In genomic region chr4:137480993-137481340, GRCm38 (mm10) we compare ENCODE assay signal across 12 mouse cellular contexts. TPM values are rescaled to one million over a fixed set of nuclear protein-coding genes. Genes with fewer than 3 reads are reported as not detected.
DNase-seq lines count a peak whose midpoint lies in the region; ATAC-seq and TF ChIP-seq lines count a peak whose summit lies in the region.
"Had no signal": no experiment of that assay in that cellular context is flagged by ENCODE, and none has a peak within 500 bp of the region (broad histone marks: within the 10 kb centered on the region; RNA-seq: fewer than 3 reads in every experiment).

No protein-coding gene starts in this region.

- H3K4me3 ChIP-seq in gastrocnemius, adult 2 months: peak overlapping the region; percentile 41
- no peak overlapping the region for H3K4me3 ChIP-seq in liver, embryonic 11.5 days (ENCODE audit: low read depth, low read length)
- no peak overlapping the region for H3K4me3 ChIP-seq in intestine, embryonic 14.5 days (ENCODE audit: low read depth, low read length)
- H3K4me3 ChIP-seq in stomach, embryonic 14.5 days (ENCODE audit: low read depth, low read length): no peak overlapping the region
- H3K4me3 ChIP-seq in layer of hippocampus, adult 2 months: no peak overlapping the region
- H3K4me3 ChIP-seq: midbrain, embryonic 12.5 days; neural tube, embryonic 15.5 days had no signal

- peak overlapping the region; percentile 96 for H3K27ac ChIP-seq in gastrocnemius, adult 2 months
- H3K27ac ChIP-seq in liver, embryonic 11.5 days (ENCODE audit: low read depth, low read length): peak overlapping the region; percentile 26
- peak overlapping the region; percentile 77 for H3K27ac ChIP-seq in intestine, embryonic 14.5 days (ENCODE audit: low read depth)
- peak overlapping the region; percentile 77 for H3K27ac ChIP-seq in stomach, embryonic 14.5 days (ENCODE audit: low read length)
- no peak overlapping the region for H3K27ac ChIP-seq in layer of hippocampus, adult 2 months
- H3K27ac ChIP-seq: midbrain, embryonic 12.5 days; neural tube, embryonic 15.5 days had no signal

- no peaks in the 10 kb centered on the region for H3K36me3 ChIP-seq in liver, embryonic 11.5 days (ENCODE audit: control insufficient read depth, insufficient read depth, low read length)
- H3K36me3 ChIP-seq in intestine, embryonic 14.5 days (ENCODE audit: control insufficient read depth, insufficient read depth, low read length): no peaks in the 10 kb centered on the region
- H3K36me3 ChIP-seq in stomach, embryonic 14.5 days (ENCODE audit: control insufficient read depth, insufficient read depth, low read length): no peaks in the 10 kb centered on the region
- H3K36me3 ChIP-seq: midbrain, embryonic 12.5 days; neural tube, embryonic 15.5 days had no signal

- intact Hi-C loops in gastrocnemius, adult 2 months (cut with DNase I): no loop called here
- intact Hi-C loops in gastrocnemius, postnatal 36 days (cut with DNase I): no loop called here

- no peak overlapping the region for H3K9ac ChIP-seq in liver, embryonic 11.5 days (ENCODE audit: low read depth, low read length)
- no peak overlapping the region for H3K9ac ChIP-seq in intestine, embryonic 14.5 days (ENCODE audit: low read length)
- no peak overlapping the region for H3K9ac ChIP-seq in stomach, embryonic 14.5 days (replicated peaks; ENCODE audit: low read depth, low read length)
- H3K9ac ChIP-seq: midbrain, embryonic 12.5 days; neural tube, embryonic 15.5 days had no signal

- peaks cover 90% of the 10 kb centered on the region for H3K4me1 ChIP-seq in liver, embryonic 11.5 days (replicated peaks; ENCODE audit: control insufficient read depth, insufficient read depth, low read length)
- peaks cover 86% of the 10 kb centered on the region for H3K4me1 ChIP-seq in intestine, embryonic 14.5 days (replicated peaks; ENCODE audit: control insufficient read depth, insufficient read depth, low read length)
- peaks cover 88% of the 10 kb centered on the region for H3K4me1 ChIP-seq in stomach, embryonic 14.5 days (ENCODE audit: control insufficient read depth, insufficient read depth, low read length)

- WGBS in liver, embryonic 11.5 days: 32% methylated on average over 1 of the region's 1 CpGs
- WGBS in intestine, embryonic 14.5 days: 41% methylated on average over 1 of the region's 1 CpGs
- WGBS in stomach, embryonic 14.5 days: 30% methylated on average over 1 of the region's 1 CpGs

- peak overlapping the region; percentile 16 for H3K4me2 ChIP-seq in liver, embryonic 11.5 days
- H3K4me2 ChIP-seq in intestine, embryonic 14.5 days (ENCODE audit: low read length): 0 out of 2 replicates have a peak overlapping the region, but pooled peaks have one; percentile 16
- H3K4me2 ChIP-seq in stomach, embryonic 14.5 days (replicated peaks; ENCODE audit: low read depth, low read length): peak overlapping the region; percentile 19; the same call in 1 of the 2 replicates
- H3K4me2 ChIP-seq: midbrain, embryonic 12.5 days; neural tube, embryonic 15.5 days had no signal

- no peaks in the 10 kb centered on the region for H3K9me3 ChIP-seq in liver, embryonic 11.5 days (ENCODE audit: control insufficient read depth, low read length)
- no peaks in the 10 kb centered on the region for H3K9me3 ChIP-seq in intestine, embryonic 14.5 days (ENCODE audit: control insufficient read depth, low read length)
- H3K9me3 ChIP-seq in stomach, embryonic 14.5 days (ENCODE audit: control insufficient read depth, low read depth, low read length): no peaks in the 10 kb centered on the region
- H3K9me3 ChIP-seq: midbrain, embryonic 12.5 days; neural tube, embryonic 15.5 days had no signal

- TF ChIP-seq CTCF in gastrocnemius, adult 2 months (IDR thresholded peaks at IDR 0.05): no peak
- TF ChIP-seq CTCF in layer of hippocampus, adult 2 months (conservative IDR thresholded peaks at IDR 0.05): no peak

- DNase-seq in gastrocnemius, adult 2 months: no peak
- DNase-seq in gastrocnemius, postnatal 36 days: no peak
- no peak for DNase-seq in liver, embryonic 11.5 days (ENCODE audit: low spot score)
- no peak for DNase-seq in liver
- no peak for DNase-seq in intestine, embryonic 14.5 days (ENCODE audit: low spot score)
- no peak for DNase-seq in thymus, postnatal 0 days (ENCODE audit: low spot score)
- no peak for DNase-seq in layer of hippocampus, adult 2 months (ENCODE audit: low spot score in 2 of 2)

- ATAC-seq in liver, embryonic 11.5 days (replicated peaks; ENCODE audit: low FRiP score): no peak
- no peak for ATAC-seq in intestine, embryonic 14.5 days (replicated peaks; ENCODE audit: low FRiP score, low TSS enrichment, low read depth)
- no peak for ATAC-seq in stomach, embryonic 14.5 days (ENCODE audit: insufficient number of reproducible peaks, insufficient read depth, low FRiP score, low read depth)
- ATAC-seq: forebrain, embryonic 16.5 days had no signal

- no peaks in the 10 kb centered on the region for H3K27me3 ChIP-seq in liver, embryonic 11.5 days (replicated peaks; ENCODE audit: control insufficient read depth, insufficient read depth, low read length)
- no peaks in the 10 kb centered on the region for H3K27me3 ChIP-seq in intestine, embryonic 14.5 days (replicated peaks; ENCODE audit: control insufficient read depth, insufficient read depth, low read length)
- H3K27me3 ChIP-seq in stomach, embryonic 14.5 days (ENCODE audit: control insufficient read depth, insufficient read depth, low read length): no peaks in the 10 kb centered on the region
- H3K27me3 ChIP-seq: neural tube, embryonic 15.5 days had no signal

RNA-seq across cellular contexts. Expression of gene Hspg2, which starts 12.4 kb away (rescaled TPM):
- 10 to 100 TPM; 55.2 to 77.5 TPM for total RNA-seq in gastrocnemius, adult 2 months (2021)
- total RNA-seq in gastrocnemius, postnatal 36 days (2021): 10 to 100 TPM; 84.4 to 94.7 TPM
- polyA plus RNA-seq in liver, embryonic 11.5 days (2014; fragmentation: Nextera tagmentation; extraction: Ambion mirVana): 19.9 and 20.8 TPM in 2 replicates
- polyA plus RNA-seq in intestine, embryonic 14.5 days (2014; fragmentation: Nextera tagmentation; extraction: Ambion mirVana): 44.4 and 49.8 TPM in 2 replicates
- 42.6 and 44.1 TPM in 2 replicates for polyA plus RNA-seq in stomach, embryonic 14.5 days (2014; fragmentation: Nextera tagmentation; extraction: Ambion mirVana)
- 4.0 and 4.1 TPM in 2 replicates for polyA plus RNA-seq in thymus, postnatal 0 days (2015; fragmentation: Nextera tagmentation; extraction: Ambion mirVana)
- total RNA-seq in layer of hippocampus, adult 2 months (2021): 1 to 10 TPM; 4.0 to 5.2 TPM

RNA-seq across cellular contexts. Expression of gene 1700013G24Rik, which starts 27.9 kb away (rescaled TPM):
- total RNA-seq in gastrocnemius, adult 2 months (2021): not detected
- total RNA-seq in gastrocnemius, postnatal 36 days (2021): not detected
- not detected in 2 replicates for polyA plus RNA-seq in liver, embryonic 11.5 days (2014; fragmentation: Nextera tagmentation; extraction: Ambion mirVana)
- polyA plus RNA-seq in intestine, embryonic 14.5 days (2014; fragmentation: Nextera tagmentation; extraction: Ambion mirVana): not detected in 2 replicates
- not detected in 2 replicates for polyA plus RNA-seq in stomach, embryonic 14.5 days (2014; fragmentation: Nextera tagmentation; extraction: Ambion mirVana)
- polyA plus RNA-seq in thymus, postnatal 0 days (2015; fragmentation: Nextera tagmentation; extraction: Ambion mirVana): not detected in 2 replicates
- total RNA-seq in layer of hippocampus, adult 2 months (2021): not detected
- polyA plus RNA-seq: brain, embryonic 14.5 days; forebrain, embryonic 16.5 days; midbrain, embryonic 12.5 days; neural tube, embryonic 15.5 days had no signal

RNA-seq across cellular contexts. Expression of gene Cela3b, which starts 50.6 kb away (rescaled TPM):
- total RNA-seq in gastrocnemius, adult 2 months (2021): not detected
- not detected for total RNA-seq in gastrocnemius, postnatal 36 days (2021)
- not detected in 2 replicates for polyA plus RNA-seq in liver, embryonic 11.5 days (2014; fragmentation: Nextera tagmentation; extraction: Ambion mirVana)
- 3.8 TPM in 1 of 2 replicates, not detected in the other for polyA plus RNA-seq in intestine, embryonic 14.5 days (2014; fragmentation: Nextera tagmentation; extraction: Ambion mirVana)
- polyA plus RNA-seq in stomach, embryonic 14.5 days (2014; fragmentation: Nextera tagmentation; extraction: Ambion mirVana): 1.0 TPM in 1 of 2 replicates, not detected in the other
- 0.40 TPM in 1 of 2 replicates, not detected in the other for polyA plus RNA-seq in thymus, postnatal 0 days (2015; fragmentation: Nextera tagmentation; extraction: Ambion mirVana)
- not detected for total RNA-seq in layer of hippocampus, adult 2 months (2021)
- polyA plus RNA-seq: brain, embryonic 14.5 days; forebrain, embryonic 16.5 days; midbrain, embryonic 12.5 days; neural tube, embryonic 15.5 days had no signal
